Mouse (Mus musculus): ENCODE results near the gene Slc6a21. TPM values are rescaled to one million over a fixed set of nuclear protein-coding genes. Genes with fewer than 3 reads are reported as not detected.
A peak's percentile ranks its signal among the peaks of the same experiment; 100 is the strongest.

Slc6a21 gene
- polyA plus RNA-seq, 1 experiment from 2014 or later: not detected

DNA sequence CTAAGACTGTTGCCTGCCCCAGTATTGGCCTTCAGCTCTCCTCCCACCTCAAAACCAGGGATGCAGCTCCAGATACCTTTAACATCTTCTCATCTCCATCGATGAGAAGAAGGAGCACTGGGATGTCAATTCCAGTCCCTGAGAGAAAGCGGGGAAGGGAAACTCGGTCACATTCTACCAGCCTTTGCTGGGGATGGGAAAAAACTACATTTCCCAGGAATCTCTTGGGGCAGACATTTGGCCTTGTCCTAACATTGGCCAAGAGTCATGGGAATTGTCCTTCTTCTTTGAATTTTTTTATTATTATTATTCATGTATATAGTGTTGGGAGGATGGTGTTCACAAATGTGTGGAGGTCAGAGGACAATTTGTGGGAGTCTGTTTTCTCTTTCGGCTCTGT is 44.9 kb downstream of the Slc6a21 start:
- no peak for ATAC-seq (ENCODE audit: insufficient number of reproducible peaks, insufficient read depth, low FRiP score, low read depth)
- H3K9me3 ChIP-seq (ENCODE audit: control insufficient read depth, low read length): no peaks in the 10 kb centered on the region
- no peak overlapping the region for H3K27ac ChIP-seq (replicated peaks in 1 of 2; ENCODE audit: control insufficient read depth in 1 of 2, insufficient read depth in 1 of 2, low read depth in 2 of 2, low read length in 2 of 2)
- H3K4me2 ChIP-seq (ENCODE audit: low read length): no peak overlapping the region
- H3K27me3 ChIP-seq (ENCODE audit: control insufficient read depth, insufficient read depth, low read length): no peaks in the 10 kb centered on the region
- no peaks in the 10 kb centered on the region for H3K4me1 ChIP-seq (ENCODE audit: control insufficient read depth in 2 of 2, insufficient read depth in 2 of 2, low read length in 2 of 2)
- no peak overlapping the region for H3K4me3 ChIP-seq (ENCODE audit: control insufficient read depth in 1 of 2, insufficient read depth in 1 of 2, low read depth in 1 of 2, low read length in 2 of 2)
- WGBS: 78% methylated on average over 4 of the region's 4 CpGs
- H3K36me3 ChIP-seq (ENCODE audit: control insufficient read depth, insufficient read depth, low read length): peaks cover 70% of the 10 kb centered on the region
- no peak overlapping the region for H3K9ac ChIP-seq (ENCODE audit: low read length)

GRCm38 (mm10) chr7:45323069-45323468 is 45.8 kb downstream of the Slc6a21 start:
- no peak overlapping the region for H3K4me2 ChIP-seq (ENCODE audit: low read length)
- H3K9me3 ChIP-seq (ENCODE audit: control insufficient read depth, low read length): no peaks in the 10 kb centered on the region
- no peak overlapping the region for H3K9ac ChIP-seq (ENCODE audit: low read length)
- H3K4me3 ChIP-seq (ENCODE audit: control insufficient read depth in 1 of 2, insufficient read depth in 1 of 2, low read depth in 1 of 2, low read length in 2 of 2): no peak overlapping the region
- peaks cover 67% of the 10 kb centered on the region for H3K36me3 ChIP-seq (ENCODE audit: control insufficient read depth, insufficient read depth, low read length)
- H3K27me3 ChIP-seq (ENCODE audit: control insufficient read depth, insufficient read depth, low read length): no peaks in the 10 kb centered on the region
- no peak for ATAC-seq (ENCODE audit: insufficient number of reproducible peaks, insufficient read depth, low FRiP score, low read depth)
- no peak overlapping the region for H3K27ac ChIP-seq (replicated peaks in 1 of 2; ENCODE audit: control insufficient read depth in 1 of 2, insufficient read depth in 1 of 2, low read depth in 2 of 2, low read length in 2 of 2)
- 87% methylated on average over 5 of the region's 5 CpGs for WGBS
- H3K4me1 ChIP-seq (ENCODE audit: control insufficient read depth in 2 of 2, insufficient read depth in 2 of 2, low read length in 2 of 2): no peaks in the 10 kb centered on the region

- Histone ChIP-seq H3K9me3 (ENCODE audit: control insufficient read depth, low read length) (no peaks in the 10 kb centered on the region), H3K4me3 (ENCODE audit: control insufficient read depth in 1 of 2, insufficient read depth in 1 of 2, low read depth in 1 of 2, low read length in 2 of 2) (no peak overlapping the region), H3K36me3 (ENCODE audit: control insufficient read depth, insufficient read depth, low read length) (peaks cover 55% of the 10 kb centered on the region), H3K4me1 (ENCODE audit: control insufficient read depth in 2 of 2, insufficient read depth in 2 of 2, low read length in 2 of 2) (peaks cover 3 to 11% of the 10 kb centered on the region in 2 experiments; a peak in 2 of 4 replicates), H3K9ac (ENCODE audit: low read length) (no peak overlapping the region), H3K4me2 (ENCODE audit: low read length) (no peak overlapping the region), H3K27me3 (ENCODE audit: control insufficient read depth, insufficient read depth, low read length) (no peaks in the 10 kb centered on the region), H3K27ac (replicated peaks in 1 of 2; ENCODE audit: control insufficient read depth in 1 of 2, insufficient read depth in 1 of 2, low read depth in 2 of 2, low read length in 2 of 2) (no peak overlapping the region)
- ATAC-seq (ENCODE audit: insufficient number of reproducible peaks, insufficient read depth, low FRiP score, low read depth): no peak
Observed at GRCm38 (mm10) chr7:45325800-45326199, 48.5 kb downstream of the Slc6a21 start.

- 55% methylated on average over 13 of the region's 13 CpGs for WGBS
- peak overlapping the region; percentile 69 to 94 for H3K27ac ChIP-seq (replicated peaks in 1 of 2; ENCODE audit: control insufficient read depth in 1 of 2, insufficient read depth in 1 of 2, low read depth in 2 of 2, low read length in 2 of 2)
Observed at GRCm38 (mm10) chr7:45328841-45329475, 51.6 kb downstream of the Slc6a21 start.

GRCm38 (mm10) chr7:45331502-45331901 is 54.2 kb downstream of the Slc6a21 start:
- no peak overlapping the region for H3K9ac ChIP-seq (ENCODE audit: low read length)
- no peak overlapping the region for H3K27ac ChIP-seq (replicated peaks in 1 of 2; ENCODE audit: control insufficient read depth in 1 of 2, insufficient read depth in 1 of 2, low read depth in 2 of 2, low read length in 2 of 2)
- H3K4me1 ChIP-seq (ENCODE audit: control insufficient read depth in 2 of 2, insufficient read depth in 2 of 2, low read length in 2 of 2): peaks cover 28 to 45% of the 10 kb centered on the region in 2 experiments
- ATAC-seq (ENCODE audit: insufficient number of reproducible peaks, insufficient read depth, low FRiP score, low read depth): no peak
- no peak overlapping the region for H3K4me2 ChIP-seq (ENCODE audit: low read length)
- 69% methylated on average over 6 of the region's 6 CpGs for WGBS
- H3K4me3 ChIP-seq (ENCODE audit: control insufficient read depth in 1 of 2, insufficient read depth in 1 of 2, low read depth in 1 of 2, low read length in 2 of 2): no peak overlapping the region
- H3K9me3 ChIP-seq (ENCODE audit: control insufficient read depth, low read length): no peaks in the 10 kb centered on the region
- peaks cover 13% of the 10 kb centered on the region for H3K36me3 ChIP-seq (ENCODE audit: control insufficient read depth, insufficient read depth, low read length)
- no peaks in the 10 kb centered on the region for H3K27me3 ChIP-seq (ENCODE audit: control insufficient read depth, insufficient read depth, low read length)

More at GRCm38 (mm10) chr7:45328841-45329475, 51.6 kb downstream of the Slc6a21 start:
- Histone ChIP-seq H3K27me3 (ENCODE audit: control insufficient read depth, insufficient read depth, low read length) (no peaks in the 10 kb centered on the region), H3K36me3 (ENCODE audit: control insufficient read depth, insufficient read depth, low read length) (peaks cover 32% of the 10 kb centered on the region), H3K4me3 (ENCODE audit: control insufficient read depth in 1 of 2, insufficient read depth in 1 of 2, low read depth in 1 of 2, low read length in 2 of 2) (no peak overlapping the region), H3K4me2 (ENCODE audit: low read length) (peak overlapping the region; percentile 2), H3K9me3 (ENCODE audit: control insufficient read depth, low read length) (no peaks in the 10 kb centered on the region), H3K4me1 (ENCODE audit: control insufficient read depth in 2 of 2, insufficient read depth in 2 of 2, low read length in 2 of 2) (peaks cover 13 to 29% of the 10 kb centered on the region in 2 experiments), H3K9ac (ENCODE audit: low read length) (peak overlapping the region; percentile 18; the same call in 1 of the 2 replicates)
- ATAC-seq (ENCODE audit: insufficient number of reproducible peaks, insufficient read depth, low FRiP score, low read depth): no peak

GRCm38 (mm10) chr7:45332685-45333425 is 55.5 kb downstream of the Slc6a21 start:
- H3K27ac ChIP-seq (replicated peaks in 1 of 2; ENCODE audit: control insufficient read depth in 1 of 2, insufficient read depth in 1 of 2, low read depth in 2 of 2, low read length in 2 of 2): peak overlapping the region; percentile 83 to 94
- H3K9ac ChIP-seq (ENCODE audit: low read length): peak overlapping the region; percentile 89
- peak overlapping the region; percentile 73 to 75 for H3K4me3 ChIP-seq (ENCODE audit: control insufficient read depth in 1 of 2, insufficient read depth in 1 of 2, low read depth in 1 of 2, low read length in 2 of 2)
- H3K27me3 ChIP-seq (ENCODE audit: control insufficient read depth, insufficient read depth, low read length): no peaks in the 10 kb centered on the region; the same call in 1 of the 2 replicates
- peak overlapping the region; percentile 89 for H3K4me2 ChIP-seq (ENCODE audit: low read length)
- no peaks in the 10 kb centered on the region for H3K9me3 ChIP-seq (ENCODE audit: control insufficient read depth, low read length)
- H3K36me3 ChIP-seq (ENCODE audit: control insufficient read depth, insufficient read depth, low read length): no peaks in the 10 kb centered on the region
- peaks cover 34 to 56% of the 10 kb centered on the region in 2 experiments for H3K4me1 ChIP-seq (ENCODE audit: control insufficient read depth in 2 of 2, insufficient read depth in 2 of 2, low read length in 2 of 2)
- peak; percentile 56 for ATAC-seq (ENCODE audit: insufficient number of reproducible peaks, insufficient read depth, low FRiP score, low read depth)
- 3% methylated on average over 21 of the region's 22 CpGs for WGBS

GRCm38 (mm10) chr7:45333431-45333982 is 56.2 kb downstream of the Slc6a21 start, which contains the start of gene Trpm4:
Gene Trpm4 (minus strand): TSS chr7:45333780.
- H3K4me1 ChIP-seq (ENCODE audit: control insufficient read depth in 2 of 2, insufficient read depth in 2 of 2, low read length in 2 of 2): peaks cover 40 to 61% of the 10 kb centered on the region in 2 experiments

More at GRCm38 (mm10) chr7:45333431-45333982, 56.2 kb downstream of the Slc6a21 start, which contains the start of gene Trpm4:
- ATAC-seq (ENCODE audit: insufficient number of reproducible peaks, insufficient read depth, low FRiP score, low read depth): peak; percentile 56
- no peaks in the 10 kb centered on the region for H3K9me3 ChIP-seq (ENCODE audit: control insufficient read depth, low read length)
- H3K27me3 ChIP-seq (ENCODE audit: control insufficient read depth, insufficient read depth, low read length): no peaks in the 10 kb centered on the region; the same call in 1 of the 2 replicates
- H3K9ac ChIP-seq (ENCODE audit: low read length): peak within 1 kb of the TSS; percentile 89
- H3K27ac ChIP-seq (replicated peaks in 1 of 2; ENCODE audit: control insufficient read depth in 1 of 2, insufficient read depth in 1 of 2, low read depth in 2 of 2, low read length in 2 of 2): peak within 1 kb of the TSS; percentile 93 to 94
- H3K36me3 ChIP-seq (ENCODE audit: control insufficient read depth, insufficient read depth, low read length): no peaks in the 10 kb centered on the region
- peak within 1 kb of the TSS; percentile 73 to 75 for H3K4me3 ChIP-seq (ENCODE audit: control insufficient read depth in 1 of 2, insufficient read depth in 1 of 2, low read depth in 1 of 2, low read length in 2 of 2)
- peak within 1 kb of the TSS; percentile 89 for H3K4me2 ChIP-seq (ENCODE audit: low read length)
- under 1% methylated on average over 38 of the region's 38 CpGs for WGBS

Measured in heart, embryonic 14.5 days (tissue).